Comparison of ENCODE assay signal across 15 mouse cellular contexts in genomic region chr13:29264015-29264711, GRCm38 (mm10).
DNase-seq lines count a peak whose midpoint lies in the region; ATAC-seq lines count a peak whose summit lies in the region.
"Had no signal": no experiment of that assay in that cellular context is flagged by ENCODE, and none has a peak within 500 bp of the region (broad histone marks: within the 10 kb centered on the region; RNA-seq: fewer than 3 reads in every experiment).

No protein-coding gene starts in this region.

- no peaks in the 10 kb centered on the region for H3K27me3 ChIP-seq in neural tube, embryonic 13.5 days
- H3K27me3 ChIP-seq in hindbrain, embryonic 12.5 days, result no peaks in the 10 kb centered on the region
- H3K27me3 ChIP-seq in midbrain, embryonic 11.5 days (ENCODE audit: control insufficient read depth, insufficient read depth, low read length), result no peaks in the 10 kb centered on the region
- H3K27me3 ChIP-seq: limb, embryonic 12.5 days; liver, embryonic 13.5 days had no signal

- peaks cover 6% of the 10 kb centered on the region for H3K4me1 ChIP-seq in neural tube, embryonic 13.5 days (replicated peaks)
- no peaks in the 10 kb centered on the region; the same call in 1 of the 2 replicates for H3K4me1 ChIP-seq in hindbrain, embryonic 12.5 days
- H3K4me1 ChIP-seq in midbrain, embryonic 11.5 days (ENCODE audit: control insufficient read depth, insufficient read depth, low read length), result no peaks in the 10 kb centered on the region
- H3K4me1 ChIP-seq: limb, embryonic 12.5 days; liver, embryonic 13.5 days had no signal

- no peak overlapping the region for H3K4me3 ChIP-seq in neural tube, embryonic 13.5 days
- H3K4me3 ChIP-seq in hindbrain, embryonic 12.5 days, result no peak overlapping the region
- no peak overlapping the region for H3K4me3 ChIP-seq in midbrain, embryonic 11.5 days (ENCODE audit: low read depth, low read length)
- H3K4me3 ChIP-seq: limb, embryonic 12.5 days; liver, embryonic 13.5 days; myocyte had no signal

- no peak for DNase-seq in neural tube, embryonic 10.5 days (ENCODE audit: extremely low spot score, low spot score)
- DNase-seq in midbrain, embryonic 11.5 days (ENCODE audit: low spot score, missing footprints), result peak; percentile 79
- DNase-seq in lung, adult 18-20 months, result no peak
- DNase-seq in thymus, adult 18-20 months, result no peak
- DNase-seq in kidney, postnatal 25 days, result no peak
- DNase-seq: gastrocnemius, postnatal 14 days; liver, embryonic 13.5 days; right cerebral cortex, adult 18-20 months; spleen, adult 18-20 months had no signal

- 0 out of 2 replicates have a peak overlapping the region, but pooled peaks have one; percentile 5 for H3K27ac ChIP-seq in neural tube, embryonic 13.5 days (replicated peaks)
- peak overlapping the region; percentile 17; the same call in 1 of the 2 replicates for H3K27ac ChIP-seq in hindbrain, embryonic 12.5 days
- no peak overlapping the region for H3K27ac ChIP-seq in midbrain, embryonic 11.5 days (ENCODE audit: low read depth, low read length)
- H3K27ac ChIP-seq: limb, embryonic 12.5 days; liver, embryonic 13.5 days had no signal

- WGBS in neural tube, embryonic 13.5 days, result 42% methylated on average over 11 of the region's 11 CpGs
- WGBS in hindbrain, embryonic 12.5 days, result 56% methylated on average over 11 of the region's 11 CpGs
- 66% methylated on average over 11 of the region's 11 CpGs for WGBS in midbrain, embryonic 11.5 days

- no peaks in the 10 kb centered on the region for H3K9me3 ChIP-seq in neural tube, embryonic 13.5 days
- no peaks in the 10 kb centered on the region for H3K9me3 ChIP-seq in hindbrain, embryonic 12.5 days (replicated peaks)
- no peaks in the 10 kb centered on the region for H3K9me3 ChIP-seq in midbrain, embryonic 11.5 days (ENCODE audit: control insufficient read depth, low read length)
- H3K9me3 ChIP-seq: G1E; limb, embryonic 12.5 days; liver, embryonic 13.5 days had no signal

- H3K9ac ChIP-seq in neural tube, embryonic 13.5 days, result no peak overlapping the region
- H3K9ac ChIP-seq in hindbrain, embryonic 12.5 days, result no peak overlapping the region
- H3K9ac ChIP-seq in midbrain, embryonic 11.5 days (ENCODE audit: low read length), result no peak overlapping the region
- H3K9ac ChIP-seq: limb, embryonic 12.5 days; liver, embryonic 13.5 days had no signal

- ATAC-seq in neural tube, embryonic 13.5 days (ENCODE audit: low read depth), result no peak
- ATAC-seq in hindbrain, embryonic 12.5 days (ENCODE audit: low FRiP score), result peak; percentile 56; the same call in 1 of the 2 replicates
- ATAC-seq in midbrain, embryonic 11.5 days (ENCODE audit: low FRiP score), result peak; percentile 62
- ATAC-seq: lung, postnatal 0 days had no signal

- no peaks in the 10 kb centered on the region for H3K36me3 ChIP-seq in neural tube, embryonic 13.5 days
- no peaks in the 10 kb centered on the region for H3K36me3 ChIP-seq in hindbrain, embryonic 12.5 days
- no peaks in the 10 kb centered on the region for H3K36me3 ChIP-seq in midbrain, embryonic 11.5 days (ENCODE audit: control insufficient read depth, insufficient read depth, low read length)
- H3K36me3 ChIP-seq: G1E; limb, embryonic 12.5 days; liver, embryonic 13.5 days had no signal

- H3K4me2 ChIP-seq in neural tube, embryonic 13.5 days, result no peak overlapping the region
- H3K4me2 ChIP-seq in hindbrain, embryonic 12.5 days (replicated peaks), result no peak overlapping the region
- H3K4me2 ChIP-seq in midbrain, embryonic 11.5 days, result no peak overlapping the region
- H3K4me2 ChIP-seq: limb, embryonic 12.5 days; liver, embryonic 13.5 days had no signal
